Mouse (Mus musculus): ENCODE results near the gene Csrp1. TPM values are rescaled to one million over a fixed set of nuclear protein-coding genes. Genes with fewer than 3 reads are reported as not detected.

The Csrp1 gene
- polyA plus RNA-seq, 1 experiment from 2014 or later: 229 TPM

DNA sequence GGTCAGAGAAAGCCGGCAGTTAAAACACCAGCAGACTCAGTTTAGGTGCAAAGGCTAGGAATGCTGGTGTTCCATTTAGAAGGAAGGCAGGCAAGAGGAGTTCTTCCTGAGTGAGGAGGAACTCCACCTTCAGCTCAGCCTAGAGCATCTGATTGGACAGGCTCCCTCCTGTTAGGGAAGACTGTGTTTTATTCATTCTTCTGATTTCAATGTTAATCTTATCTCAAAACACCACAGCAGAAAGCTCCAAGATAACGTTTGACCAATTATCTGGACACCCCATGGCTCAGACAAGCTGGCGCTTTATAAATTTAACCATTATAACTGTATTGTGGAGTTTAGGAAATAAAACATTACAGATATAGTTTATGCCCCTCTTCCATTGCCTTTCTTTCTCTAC is 18.5 kb upstream of the Csrp1 start:
- H3K36me3 ChIP-seq (ENCODE audit: control insufficient read depth, insufficient read depth, low read length): no peaks in the 10 kb centered on the region
- no peaks in the 10 kb centered on the region for H3K27me3 ChIP-seq (ENCODE audit: control insufficient read depth, insufficient read depth, low read length)
- H3K4me2 ChIP-seq (ENCODE audit: low read depth, low read length): no peak overlapping the region
- H3K4me1 ChIP-seq (ENCODE audit: control insufficient read depth, insufficient read depth, low read length): peaks cover 12% of the 10 kb centered on the region
- H3K9me3 ChIP-seq (replicated peaks; ENCODE audit: control insufficient read depth, low read length): no peaks in the 10 kb centered on the region
- ATAC-seq (ENCODE audit: insufficient read depth, low FRiP score): no peak
- WGBS: 55% methylated on average over 3 of the region's 3 CpGs
- H3K4me3 ChIP-seq (replicated peaks; ENCODE audit: low read length): no peak overlapping the region
- no peak overlapping the region for H3K9ac ChIP-seq (ENCODE audit: low read length)
- no peak overlapping the region for H3K27ac ChIP-seq (ENCODE audit: low read length)

DNA sequence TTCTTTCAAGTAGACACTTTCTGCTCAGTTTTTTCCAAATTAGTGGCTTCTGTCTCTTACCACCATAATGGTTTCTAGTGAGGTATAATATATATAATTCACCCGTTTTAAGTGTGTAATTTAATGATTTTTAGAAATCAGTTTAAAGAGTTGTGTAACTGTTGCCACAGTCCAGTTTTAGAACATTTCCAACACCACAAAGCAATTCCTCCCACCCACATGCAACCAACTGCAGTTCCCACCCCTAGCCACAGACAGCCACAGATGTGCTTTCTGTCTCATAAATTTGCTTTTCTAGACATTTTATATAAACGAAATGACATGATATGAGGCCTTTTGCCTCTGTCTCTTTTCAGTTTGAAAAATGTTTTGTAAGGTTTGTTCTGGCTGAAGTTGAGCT is 17.1 kb upstream of the Csrp1 start:
- ATAC-seq (ENCODE audit: insufficient read depth, low FRiP score): no peak
- no peak overlapping the region for H3K27ac ChIP-seq (ENCODE audit: low read length)
- no peak overlapping the region for H3K9ac ChIP-seq (ENCODE audit: low read length)
- 52% methylated on average over 2 of the region's 2 CpGs for WGBS
- H3K4me2 ChIP-seq (ENCODE audit: low read depth, low read length): no peak overlapping the region
- H3K9me3 ChIP-seq (replicated peaks; ENCODE audit: control insufficient read depth, low read length): 0 out of 2 replicates have a peak, but pooled peaks cover 3% of the 10 kb centered on the region
- no peaks in the 10 kb centered on the region for H3K27me3 ChIP-seq (ENCODE audit: control insufficient read depth, insufficient read depth, low read length)
- H3K4me3 ChIP-seq (replicated peaks; ENCODE audit: low read length): no peak overlapping the region
- H3K36me3 ChIP-seq (ENCODE audit: control insufficient read depth, insufficient read depth, low read length): no peaks in the 10 kb centered on the region
- peaks cover 12% of the 10 kb centered on the region for H3K4me1 ChIP-seq (ENCODE audit: control insufficient read depth, insufficient read depth, low read length)

- Histone ChIP-seq H3K9ac (ENCODE audit: low read length) (no peak overlapping the region), H3K9me3 (replicated peaks; ENCODE audit: control insufficient read depth, low read length) (0 out of 2 replicates have a peak, but pooled peaks cover 3% of the 10 kb centered on the region), H3K4me1 (ENCODE audit: control insufficient read depth, insufficient read depth, low read length) (no peaks in the 10 kb centered on the region), H3K27ac (ENCODE audit: low read length) (no peak overlapping the region), H3K27me3 (ENCODE audit: control insufficient read depth, insufficient read depth, low read length) (no peaks in the 10 kb centered on the region), H3K4me2 (ENCODE audit: low read depth, low read length) (no peak overlapping the region), H3K4me3 (replicated peaks; ENCODE audit: low read length) (no peak overlapping the region), H3K36me3 (ENCODE audit: control insufficient read depth, insufficient read depth, low read length) (no peaks in the 10 kb centered on the region)
- WGBS: 67% methylated on average over 3 of the region's 3 CpGs
- ATAC-seq (ENCODE audit: insufficient read depth, low FRiP score): no peak
Observed at GRCm38 (mm10) chr1:135704317-135704821, 15.5 kb upstream of the Csrp1 start.

DNA sequence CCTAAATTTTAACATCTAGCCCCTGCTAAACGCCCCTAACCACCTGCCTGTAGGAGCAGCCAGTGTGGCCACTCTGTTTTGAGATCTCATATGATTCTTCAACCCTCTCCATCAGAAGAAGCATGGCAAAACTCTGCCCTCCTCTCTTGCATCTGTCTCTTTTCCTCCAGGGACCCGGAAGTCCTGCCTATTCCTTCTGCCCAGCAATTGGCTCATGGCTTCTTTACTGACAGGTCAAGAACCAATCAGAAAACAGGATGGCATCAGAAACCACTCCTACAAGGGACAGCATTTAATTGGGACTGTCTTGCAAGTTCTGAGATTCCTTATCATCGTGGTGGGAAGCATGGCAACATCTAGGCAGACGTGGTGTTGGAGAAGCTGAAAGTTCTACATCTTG is 11.5 kb upstream of the Csrp1 start:
- Histone ChIP-seq H3K27ac (ENCODE audit: low read length) (no peak overlapping the region), H3K27me3 (ENCODE audit: control insufficient read depth, insufficient read depth, low read length) (no peaks in the 10 kb centered on the region), H3K9me3 (replicated peaks; ENCODE audit: control insufficient read depth, low read length) (0 out of 2 replicates have a peak, but pooled peaks cover 3% of the 10 kb centered on the region), H3K4me1 (ENCODE audit: control insufficient read depth, insufficient read depth, low read length) (0 out of 2 replicates have a peak, but pooled peaks cover 3% of the 10 kb centered on the region), H3K4me2 (ENCODE audit: low read depth, low read length) (no peak overlapping the region), H3K4me3 (replicated peaks; ENCODE audit: low read length) (no peak overlapping the region), H3K9ac (ENCODE audit: low read length) (no peak overlapping the region), H3K36me3 (ENCODE audit: control insufficient read depth, insufficient read depth, low read length) (no peaks in the 10 kb centered on the region)
- whole genome bisulfite sequencing: 50% methylated on average over 4 of the region's 4 CpGs
- ATAC-seq (ENCODE audit: insufficient read depth, low FRiP score): no peak

GRCm38 (mm10) chr1:135711126-135711525 is 8.7 kb upstream of the Csrp1 start:
- peak; percentile 77; the same call in 1 of the 2 replicates for ATAC-seq (ENCODE audit: insufficient read depth, low FRiP score)
- no peak overlapping the region for H3K4me3 ChIP-seq (replicated peaks; ENCODE audit: low read length)
- H3K4me2 ChIP-seq (ENCODE audit: low read depth, low read length): no peak overlapping the region
- no peak overlapping the region for H3K27ac ChIP-seq (ENCODE audit: low read length)
- H3K36me3 ChIP-seq (ENCODE audit: control insufficient read depth, insufficient read depth, low read length): no peaks in the 10 kb centered on the region
- no peaks in the 10 kb centered on the region for H3K27me3 ChIP-seq (ENCODE audit: control insufficient read depth, insufficient read depth, low read length)
- WGBS: 32% methylated on average over 7 of the region's 7 CpGs
- H3K4me1 ChIP-seq (ENCODE audit: control insufficient read depth, insufficient read depth, low read length): 0 out of 2 replicates have a peak, but pooled peaks cover 3% of the 10 kb centered on the region
- 0 out of 2 replicates have a peak, but pooled peaks cover 3% of the 10 kb centered on the region for H3K9me3 ChIP-seq (replicated peaks; ENCODE audit: control insufficient read depth, low read length)
- no peak overlapping the region for H3K9ac ChIP-seq (ENCODE audit: low read length)

DNA sequence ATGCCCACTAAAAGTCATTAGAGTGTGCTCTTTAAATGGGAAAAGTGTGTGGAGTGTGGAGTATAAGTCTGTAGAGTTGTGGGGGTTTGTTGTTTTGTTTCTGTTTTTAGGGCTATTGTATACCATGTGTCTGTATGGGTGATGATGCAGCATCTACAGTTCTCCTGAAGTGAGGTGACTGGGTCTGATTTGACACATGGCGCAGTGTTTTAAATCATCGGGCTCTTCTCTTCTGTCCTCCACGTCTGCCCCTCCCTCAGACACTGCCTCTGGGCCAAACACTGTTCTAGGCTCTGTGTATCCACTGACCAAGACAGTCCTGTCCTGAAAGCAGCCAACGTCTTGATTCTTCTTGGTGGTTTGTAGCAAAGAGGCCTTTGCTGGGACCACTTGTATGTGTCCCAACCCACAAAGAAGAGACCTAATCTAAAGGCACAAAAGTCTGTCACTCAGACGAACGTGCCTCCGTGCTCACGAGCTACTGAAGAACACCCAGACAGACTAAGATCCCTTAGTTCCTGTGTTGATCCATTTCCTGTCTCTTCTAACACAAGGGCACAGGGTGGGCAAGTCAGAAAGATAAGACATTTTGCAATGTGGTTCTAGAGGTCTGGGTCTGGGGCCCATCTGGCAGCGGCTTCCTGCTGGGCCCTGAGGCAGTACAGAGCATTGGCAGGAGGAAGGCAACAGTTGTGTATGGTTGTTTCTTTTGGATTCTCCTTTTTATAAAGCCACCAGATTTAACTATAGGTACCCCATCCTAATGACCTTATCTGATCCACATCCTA is 5.6 kb upstream of the Csrp1 start:
- H3K27me3 ChIP-seq (ENCODE audit: control insufficient read depth, insufficient read depth, low read length): no peaks in the 10 kb centered on the region
- 75% methylated on average over 9 of the region's 9 CpGs for WGBS
- no peaks in the 10 kb centered on the region for H3K36me3 ChIP-seq (ENCODE audit: control insufficient read depth, insufficient read depth, low read length)
- ATAC-seq (ENCODE audit: insufficient read depth, low FRiP score): no peak
- no peak overlapping the region for H3K27ac ChIP-seq (ENCODE audit: low read length)
- 0 out of 2 replicates have a peak, but pooled peaks cover 3% of the 10 kb centered on the region for H3K4me1 ChIP-seq (ENCODE audit: control insufficient read depth, insufficient read depth, low read length)
- H3K9me3 ChIP-seq (replicated peaks; ENCODE audit: control insufficient read depth, low read length): no peaks in the 10 kb centered on the region
- H3K4me2 ChIP-seq (ENCODE audit: low read depth, low read length): no peak overlapping the region
- H3K4me3 ChIP-seq (replicated peaks; ENCODE audit: low read length): no peak overlapping the region
- H3K9ac ChIP-seq (ENCODE audit: low read length): no peak overlapping the region

GRCm38 (mm10) chr1:135714901-135715609 is 4.8 kb upstream of the Csrp1 start:
- no peak for ATAC-seq (ENCODE audit: insufficient read depth, low FRiP score)
- H3K36me3 ChIP-seq (ENCODE audit: control insufficient read depth, insufficient read depth, low read length): no peaks in the 10 kb centered on the region
- WGBS: 51% methylated on average over 3 of the region's 3 CpGs

DNA sequence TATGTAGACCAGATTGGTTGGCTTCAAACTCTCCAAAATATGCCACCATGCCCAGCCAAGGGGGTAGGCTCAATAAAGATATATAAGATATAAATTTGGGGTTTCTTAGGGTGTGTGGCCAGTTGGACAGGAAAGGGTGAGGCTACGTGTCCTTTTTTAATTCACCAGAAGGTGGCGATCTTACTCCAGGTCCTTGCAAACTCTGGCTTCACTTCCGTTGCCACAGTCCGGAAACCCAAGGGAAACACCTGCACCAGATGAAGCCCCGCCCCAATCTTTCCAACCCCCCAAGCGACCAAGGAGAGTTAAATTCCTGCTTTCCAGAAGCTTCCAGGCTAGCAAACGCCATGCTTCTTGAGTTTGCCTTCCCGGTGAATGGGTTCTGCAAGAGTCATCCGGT is 375 bp upstream of the Csrp1 start:
- Histone ChIP-seq H3K27me3 (ENCODE audit: control insufficient read depth, insufficient read depth, low read length) (no peaks in the 10 kb centered on the region), H3K27ac (ENCODE audit: low read length) (no peak overlapping the region), H3K4me3 (replicated peaks; ENCODE audit: low read length) (no peak overlapping the region), H3K9me3 (replicated peaks; ENCODE audit: control insufficient read depth, low read length) (no peaks in the 10 kb centered on the region), H3K4me2 (ENCODE audit: low read depth, low read length) (no peak overlapping the region), H3K9ac (ENCODE audit: low read length) (no peak overlapping the region), H3K36me3 (ENCODE audit: control insufficient read depth, insufficient read depth, low read length) (no peaks in the 10 kb centered on the region), H3K4me1 (ENCODE audit: control insufficient read depth, insufficient read depth, low read length) (no peaks in the 10 kb centered on the region)
- WGBS: 21% methylated on average over 9 of the region's 9 CpGs
- ATAC-seq (ENCODE audit: insufficient read depth, low FRiP score): peak; percentile 78

More at GRCm38 (mm10) chr1:135714901-135715609, 4.8 kb upstream of the Csrp1 start:
- H3K27ac ChIP-seq (ENCODE audit: low read length): no peak overlapping the region
- no peak overlapping the region for H3K4me3 ChIP-seq (replicated peaks; ENCODE audit: low read length)
- H3K9me3 ChIP-seq (replicated peaks; ENCODE audit: control insufficient read depth, low read length): no peaks in the 10 kb centered on the region
- H3K4me2 ChIP-seq (ENCODE audit: low read depth, low read length): no peak overlapping the region
- no peaks in the 10 kb centered on the region for H3K27me3 ChIP-seq (ENCODE audit: control insufficient read depth, insufficient read depth, low read length)
- no peak overlapping the region for H3K9ac ChIP-seq (ENCODE audit: low read length)
- H3K4me1 ChIP-seq (ENCODE audit: control insufficient read depth, insufficient read depth, low read length): 0 out of 2 replicates have a peak, but pooled peaks cover 3% of the 10 kb centered on the region

GRCm38 (mm10) chr1:135723016-135723415 is 3.2 kb downstream of the Csrp1 start:
- ATAC-seq (ENCODE audit: insufficient read depth, low FRiP score): peak; percentile 65

More at GRCm38 (mm10) chr1:135723016-135723415, 3.2 kb downstream of the Csrp1 start:
- Histone ChIP-seq H3K9ac (ENCODE audit: low read length) (no peak overlapping the region), H3K9me3 (replicated peaks; ENCODE audit: control insufficient read depth, low read length) (no peaks in the 10 kb centered on the region), H3K4me2 (ENCODE audit: low read depth, low read length) (no peak overlapping the region), H3K4me3 (replicated peaks; ENCODE audit: low read length) (no peak overlapping the region), H3K27ac (ENCODE audit: low read length) (no peak overlapping the region), H3K36me3 (ENCODE audit: control insufficient read depth, insufficient read depth, low read length) (no peaks in the 10 kb centered on the region), H3K27me3 (ENCODE audit: control insufficient read depth, insufficient read depth, low read length) (no peaks in the 10 kb centered on the region), H3K4me1 (ENCODE audit: control insufficient read depth, insufficient read depth, low read length) (no peaks in the 10 kb centered on the region)
- 35% methylated on average over 1 of the region's 1 CpGs for WGBS

Data from stomach, embryonic 16.5 days (tissue).